Mouse (Mus musculus): ENCODE measurements at regions not wholly inside any gene's neighbourhood (a gene's known extent, or its start where the extent isn't known, plus 50 kb on each side); places are given as distances from the start of the nearest gene placed in this dataset.

- DNase-seq (ENCODE audit: low spot score in 2 of 2) = no peak
Measured at GRCm38 (mm10) chr9:84408260-84409203, 483.6 kb downstream of the Bckdhb start.
